Mouse (Mus musculus) kidney, adult 2 months (tissue): ENCODE data around the gene Igsf23. TPM values are rescaled to one million over a fixed set of nuclear protein-coding genes. Genes with fewer than 3 reads are reported as not detected.
"Not testable (repeated sequence)": the region's sequence is repeated elsewhere in the genome, so short reads cannot be mapped to it uniquely, and the experiment has no call there.

Source experiments
- DNase-seq: peaks from one replicate; pipeline ENCODE4 v3.0.0; 2021
- H3K27ac ChIP-seq: fragments of 200-500 bp; 2 replicates; pipeline ENCODE4 v1.5.1; 2012; ENCODE audit warnings: low read depth, low read length, control low read depth, inconsistent platforms; ENCODE audit not compliant: insufficient read depth
- H3K27me3 ChIP-seq: fragments of 200-500 bp; replicated peaks from 2 replicates; pipeline ENCODE4 v1.6.1; 2012; ENCODE audit warnings: mild to moderate bottlenecking, moderate library complexity, low read length, inconsistent platforms; ENCODE audit not compliant: control insufficient read depth, insufficient read depth
- H3K36me3 ChIP-seq: fragments of 200-500 bp; 2 replicates; pipeline ENCODE4 v1.6.1; 2012; ENCODE audit warnings: mild to moderate bottlenecking, moderate library complexity, low read length, inconsistent platforms; ENCODE audit not compliant: control insufficient read depth, insufficient read depth
- H3K4me1 ChIP-seq: fragments of 200-500 bp; 2 replicates; pipeline ENCODE4 v1.6.1; 2011; ENCODE audit warnings: low read length; ENCODE audit not compliant: control insufficient read depth, insufficient read depth
- H3K4me3 ChIP-seq: fragments of 200-500 bp; 2 replicates; pipeline ENCODE4 v1.5.1; 2011; ENCODE audit warnings: mild to moderate bottlenecking, low read depth, low read length, control low read depth; ENCODE audit not compliant: insufficient read depth
- CTCF ChIP-seq: fragments of 200-500 bp; conservative IDR thresholded peaks from 2 replicates; pipeline ENCODE4 v1.5.1; 2011; ENCODE audit warnings: low read depth, mild to moderate bottlenecking, control low read depth, low read length, moderate library complexity, mixed read lengths; ENCODE audit not compliant: insufficient read depth, insufficient read length
- POLR2A ChIP-seq: fragments of 200-500 bp; IDR thresholded peaks from one replicate; pipeline ENCODE4 v1.6.1; 2011; ENCODE audit warnings: low read depth, low read length, control low read depth
- WGBS: fragments of 180-500 bp; shearing (Covaris S2); methylation state at CpG from one replicate; pipeline ENCODE4 v1.1.7; 2018; 5-methylcytosine and 5-hydroxymethylcytosine counted together
- polyA plus RNA-seq: library from polyadenylated mRNA; depleted of rRNA; stranded (reverse); fragments of >200 nt; gene quantifications from 2 replicates; pipeline ENCODE4 v1.2.3, GENCODE M21; 2012

Igsf23 gene
- polyA plus RNA-seq, 1 experiment = 0.31 TPM

DNA sequence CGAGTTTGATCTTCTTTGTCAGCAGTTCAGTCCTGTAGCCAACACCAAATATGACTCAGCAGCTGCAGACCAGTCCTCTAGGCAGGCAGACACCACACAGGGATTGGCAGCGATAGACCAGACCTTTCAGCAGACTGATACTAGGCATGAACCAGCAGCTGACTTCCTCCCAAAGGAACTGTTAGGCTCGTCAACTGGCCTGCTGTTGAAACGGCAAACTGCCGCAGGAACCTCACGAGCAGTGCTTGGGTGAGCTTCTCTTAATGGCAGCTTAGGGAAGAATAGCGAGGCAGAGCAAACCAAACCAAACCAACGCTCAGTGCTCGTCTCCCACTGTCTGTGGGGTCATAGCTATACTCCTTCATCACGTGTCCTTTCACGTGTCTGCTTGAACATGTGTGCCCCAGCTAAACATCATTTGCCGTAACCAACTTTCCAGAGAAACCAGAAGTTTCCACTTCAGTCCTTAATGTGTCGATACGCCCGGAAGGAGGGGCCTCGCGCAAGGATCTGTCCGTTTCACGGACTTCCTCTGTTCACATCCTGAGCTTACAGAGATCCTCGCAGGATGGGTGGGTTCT, 15.3 kb downstream of the Igsf23 start:
- Histone ChIP-seq H3K4me3 (no peak overlapping the region), H3K4me1 (peaks cover 4% of the 10 kb centered on the region; the same call in 1 of the 2 replicates), H3K27ac (no peak overlapping the region), H3K36me3 (no peaks in the 10 kb centered on the region), H3K27me3 (no peaks in the 10 kb centered on the region)
- peak; percentile 35 for DNase-seq
- WGBS = 66% methylated on average over 20 of the region's 20 CpGs
- TF ChIP-seq CTCF = no peak
- no peak for TF ChIP-seq POLR2A

DNA sequence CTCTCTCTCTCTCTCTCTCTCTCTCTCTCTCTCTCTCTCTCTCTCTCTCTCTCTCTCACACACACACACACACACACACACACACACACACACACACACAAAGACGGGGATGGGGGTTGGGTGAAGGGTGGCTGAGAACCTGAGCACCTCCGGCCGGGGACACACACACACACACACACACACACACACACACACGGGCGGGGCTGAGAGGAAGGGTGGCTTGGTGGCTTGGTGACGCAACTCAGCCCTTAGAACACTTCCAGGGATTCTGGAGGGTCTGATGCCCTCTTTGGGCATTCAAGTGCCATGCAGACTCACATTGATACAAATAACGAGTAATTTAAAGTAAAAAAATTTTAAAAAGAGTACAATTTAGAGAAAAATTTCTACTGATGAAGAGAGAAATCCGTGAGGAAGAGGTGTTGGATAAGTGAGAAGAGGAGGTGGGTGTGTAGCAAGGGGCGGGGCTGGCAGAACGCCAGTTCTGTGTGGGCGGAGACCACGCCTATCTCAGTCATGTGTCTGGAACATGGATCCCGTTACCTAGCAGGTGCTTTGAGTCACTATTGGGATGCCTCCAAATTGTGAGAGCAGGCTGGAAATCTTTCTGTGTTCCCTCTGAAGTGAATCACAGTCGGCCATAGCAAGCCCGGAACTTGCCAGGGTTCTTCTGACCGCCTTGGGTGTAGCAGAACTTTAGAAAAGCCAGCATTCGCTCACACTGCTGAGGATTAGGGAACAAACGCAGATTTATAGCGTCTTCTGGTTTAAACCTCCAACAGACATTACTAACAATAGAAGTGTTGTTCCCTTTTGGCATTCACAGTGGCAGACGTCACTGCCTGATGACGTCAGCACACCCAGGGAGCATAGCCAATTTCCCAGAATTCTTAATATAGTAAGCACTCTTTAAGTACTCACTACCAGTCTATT, 17.4 kb downstream of the Igsf23 start:
- Histone ChIP-seq H3K4me3 (no peak overlapping the region), H3K27me3 (no peaks in the 10 kb centered on the region), H3K4me1 (peaks cover 4% of the 10 kb centered on the region; the same call in 1 of the 2 replicates), H3K27ac (no peak overlapping the region), H3K36me3 (no peaks in the 10 kb centered on the region)
- WGBS = 18% methylated on average over 19 of the region's 21 CpGs
- no peak for TF ChIP-seq POLR2A
- TF ChIP-seq CTCF = no peak
- DNase-seq = peak; percentile 60

DNA sequence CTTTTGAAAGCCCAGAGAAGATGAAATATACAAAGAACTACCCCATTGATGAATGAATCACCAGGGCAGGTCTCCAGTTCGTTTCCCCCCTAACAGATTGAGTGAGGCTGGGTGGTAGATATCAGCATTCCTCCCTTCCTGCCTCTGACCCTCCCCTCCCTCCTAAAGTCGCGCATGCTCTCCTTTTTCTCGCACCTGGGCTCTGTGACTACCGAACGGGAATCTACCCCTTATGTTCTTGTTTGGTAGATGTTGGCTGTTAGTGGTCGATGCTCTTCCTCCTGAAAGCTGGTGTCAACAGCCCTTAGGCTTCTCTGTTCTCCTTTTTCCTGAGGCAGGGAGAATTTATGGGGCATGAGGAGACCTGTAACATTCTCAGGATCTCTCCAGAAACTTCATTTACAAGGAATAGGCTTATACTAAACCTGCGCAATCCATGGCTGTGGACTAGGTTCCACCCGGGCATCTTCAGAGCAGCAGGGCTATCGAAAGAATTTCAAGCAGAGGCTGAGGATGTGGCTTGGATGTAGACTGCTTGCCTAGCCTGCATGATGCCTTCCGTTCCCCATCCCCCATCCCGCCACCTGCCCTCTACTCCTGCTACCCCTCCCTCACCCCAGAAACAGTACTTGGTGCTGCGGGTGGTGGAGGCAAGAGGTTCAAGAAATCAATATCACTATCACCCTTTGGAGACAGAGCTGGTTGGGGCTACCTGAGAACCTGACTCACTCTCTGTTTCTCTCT, 18.3 kb downstream of the Igsf23 start:
- no peak overlapping the region for H3K4me3 ChIP-seq
- H3K27ac ChIP-seq = no peak overlapping the region
- no peak for DNase-seq
- H3K27me3 ChIP-seq = no peaks in the 10 kb centered on the region
- 28% methylated on average over 13 of the region's 13 CpGs for WGBS
- H3K36me3 ChIP-seq = no peaks in the 10 kb centered on the region
- TF ChIP-seq POLR2A (no peak), CTCF (no peak)
- peaks cover 4% of the 10 kb centered on the region; the same call in 1 of the 2 replicates for H3K4me1 ChIP-seq

DNA sequence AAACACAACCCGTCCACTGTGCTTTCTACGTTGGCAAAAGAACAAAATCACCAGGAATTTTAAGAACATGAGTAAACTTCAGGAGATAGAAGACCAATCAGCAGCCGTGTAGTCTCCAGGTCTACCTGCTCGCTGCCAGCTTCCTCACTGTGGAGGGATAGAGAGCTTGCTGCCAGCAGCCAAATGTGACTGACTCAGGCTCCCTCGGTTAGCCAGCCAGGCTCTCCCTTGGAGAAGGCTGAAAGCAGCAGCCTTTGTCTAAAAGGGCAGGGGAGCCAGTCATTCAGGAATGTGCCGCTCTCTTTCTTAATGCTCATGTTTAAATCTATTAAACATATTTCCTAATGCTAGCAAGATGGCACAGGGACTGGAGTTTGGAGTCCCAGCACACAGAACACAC, 20.1 kb downstream of the Igsf23 start:
- H3K4me1 ChIP-seq, DNase-seq: not testable (repeated sequence)
- WGBS = 86% methylated on average over 6 of the region's 6 CpGs

DNA sequence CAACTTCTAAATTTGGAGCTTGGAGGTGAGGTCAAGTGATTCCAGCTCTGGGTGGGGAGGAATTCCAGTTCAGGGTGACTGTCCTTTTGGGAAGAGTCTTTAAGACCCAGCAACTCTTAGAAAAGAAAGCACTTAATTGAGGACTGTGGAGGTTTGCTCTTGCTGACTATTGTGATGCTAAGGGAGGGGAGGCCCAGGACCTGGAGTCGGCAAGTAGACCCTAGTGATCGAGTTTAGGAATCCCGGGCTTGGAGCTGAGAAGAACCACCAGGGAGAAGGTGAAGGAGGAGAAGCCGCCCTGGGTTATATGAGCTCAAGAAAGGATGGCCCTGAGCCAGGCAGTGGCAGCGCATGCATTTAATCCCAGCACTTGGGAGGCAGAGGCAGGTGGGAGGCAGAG, 22.1 kb downstream of the Igsf23 start:
- no peaks in the 10 kb centered on the region for H3K27me3 ChIP-seq
- peak; percentile 47 for DNase-seq
- no peaks in the 10 kb centered on the region for H3K36me3 ChIP-seq
- 66% methylated on average over 5 of the region's 5 CpGs for WGBS
- H3K4me1 ChIP-seq = no peaks in the 10 kb centered on the region
- TF ChIP-seq CTCF = no peak
- TF ChIP-seq POLR2A = no peak
- peak overlapping the region; percentile 47; the same call in 1 of the 2 replicates for H3K27ac ChIP-seq
- no peak overlapping the region for H3K4me3 ChIP-seq

More for the DNA sequence above, 20.1 kb downstream of the Igsf23 start:
- not testable (repeated sequence) for H3K4me3 ChIP-seq, H3K36me3 ChIP-seq, H3K27ac ChIP-seq, H3K27me3 ChIP-seq

DNA sequence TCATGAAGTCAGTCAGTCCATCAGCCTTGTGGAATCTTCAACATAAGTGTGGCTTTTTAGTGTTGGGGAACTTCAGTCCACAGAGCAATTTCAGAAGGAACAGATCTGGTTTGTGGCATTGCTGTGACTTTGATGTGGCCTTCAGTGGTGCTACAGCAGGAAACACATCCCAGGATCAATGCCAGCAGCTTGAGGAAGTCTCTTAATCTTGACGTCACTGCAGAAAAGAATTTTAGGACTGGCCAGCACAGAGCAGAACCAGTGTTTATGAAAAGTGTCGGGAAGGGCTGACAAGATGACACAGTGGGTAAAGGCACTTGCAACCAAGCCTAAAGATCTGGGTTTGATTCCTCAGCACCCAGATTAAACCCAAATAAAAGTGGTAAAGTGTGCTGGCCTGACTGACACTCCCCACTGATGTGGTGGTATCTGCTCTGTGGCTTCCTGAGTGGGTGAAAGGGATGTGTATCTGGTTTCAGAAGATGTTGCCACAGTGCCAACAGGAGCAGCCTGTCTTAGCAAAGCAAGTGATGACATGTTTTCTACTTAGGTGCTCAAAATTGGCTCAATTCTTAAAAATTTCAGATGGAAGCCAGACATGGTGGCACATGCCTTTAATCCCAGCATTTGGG, 23.6 kb downstream of the Igsf23 start:
- no peaks in the 10 kb centered on the region for H3K36me3 ChIP-seq
- peak overlapping the region; percentile 35; the same call in 1 of the 2 replicates for H3K27ac ChIP-seq
- no peak for TF ChIP-seq CTCF
- no peak for TF ChIP-seq POLR2A
- no peaks in the 10 kb centered on the region for H3K4me1 ChIP-seq
- no peaks in the 10 kb centered on the region for H3K27me3 ChIP-seq
- WGBS = 49% methylated on average over 2 of the region's 2 CpGs
- no peak overlapping the region for H3K4me3 ChIP-seq
- peak; percentile 74 for DNase-seq
